Mouse (Mus musculus) thymus, adult 2 months (tissue): ENCODE measurements around the gene Zscan25.

Source experiments
- CTCF ChIP-seq: fragments of 200-500 bp; IDR thresholded peaks from 2 replicates; pipeline ENCODE4 v1.5.1; 2012; ENCODE audit warnings: mild to moderate bottlenecking, control low read depth, low read length, moderate library complexity, borderline replicate concordance; ENCODE audit not compliant: control insufficient read depth, poor library complexity, insufficient read depth; ENCODE audit errors: extremely low read depth
- POLR2A ChIP-seq: fragments of 200-500 bp; IDR thresholded peaks from 2 replicates; pipeline ENCODE4 v1.6.1; 2012; ENCODE audit warnings: mild to moderate bottlenecking, low read length, control low read depth, moderate library complexity; ENCODE audit not compliant: control insufficient read depth, poor library complexity, insufficient read depth; ENCODE audit errors: extremely low read depth

DNA sequence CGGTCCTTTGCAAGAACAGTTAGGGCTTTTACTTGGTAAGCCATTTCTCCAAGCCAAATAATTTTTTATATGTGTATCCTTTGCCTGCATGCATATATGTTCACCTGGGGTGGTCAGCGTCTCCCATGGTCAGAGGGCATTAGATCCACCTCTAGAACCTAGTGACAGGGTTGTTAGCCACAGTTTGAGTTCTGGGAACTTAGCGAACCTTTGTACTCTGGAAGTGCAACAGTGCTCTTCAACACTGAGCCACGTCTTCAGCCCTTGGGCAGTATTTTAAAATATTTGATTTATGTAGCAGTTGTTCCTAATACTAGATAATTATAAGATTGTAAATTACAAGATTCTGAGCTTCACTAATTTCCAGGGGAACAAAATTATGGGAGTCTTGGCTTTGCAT lies 49.7 kb upstream of the Zscan25 start:
- TF ChIP-seq CTCF (no peak), POLR2A (no peak)
